Mouse (Mus musculus) heart, postnatal 36 days (tissue): ENCODE results near the gene Adgrf1. TPM values are rescaled to one million over a fixed set of nuclear protein-coding genes. Genes with fewer than 3 reads are reported as not detected.
"Not testable (repeated sequence)": the region's sequence is repeated elsewhere in the genome, so short reads cannot be mapped to it uniquely, and the experiment has no call there.

Experiments used
- DNase-seq, 2 experiments: peaks; one replicate each; pipeline ENCODE4 v3.0.0; 2021 to 2022
- intact Hi-C: fragments of 180-260 bp; cut with DNase I; formaldehyde crosslinking; loops from one replicate; pipeline ENCODE4 v1.15.1; 2025
- total RNA-seq, 2 experiments: library from RNA; stranded (reverse); gene quantifications; 2 replicates each; pipeline ENCODE4 v1.2.3; 2021

The Adgrf1 gene
- total RNA-seq, 2 experiments from 2014 or later: not detected

DNA sequence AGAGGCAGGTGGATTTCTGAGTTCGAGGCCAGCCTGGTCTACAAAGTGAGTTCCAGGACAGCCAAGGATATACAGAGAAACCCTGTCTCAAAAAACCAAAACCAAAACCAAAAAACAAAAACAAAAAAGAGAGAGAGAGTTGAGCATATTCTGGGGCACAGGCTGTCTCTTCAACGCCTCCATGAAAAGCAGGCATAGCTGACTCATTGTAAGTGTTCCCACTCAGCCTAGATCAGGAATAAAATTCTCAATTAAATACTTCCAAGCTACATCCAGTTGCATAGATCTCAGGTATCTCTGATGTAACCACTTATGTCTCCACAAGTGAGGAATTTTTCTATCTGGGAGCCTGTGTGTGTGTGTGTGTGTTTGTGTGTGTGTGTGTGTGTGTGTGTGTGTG lies 76.4 kb downstream of the Adgrf1 start:
- intact Hi-C loops, DNase-seq: not testable (repeated sequence)

GRCm38 (mm10) chr17:43357902-43358539 lies 87.9 kb downstream of the Adgrf1 start:
- no peak for DNase-seq
- intact Hi-C loops: no loop called here

DNA sequence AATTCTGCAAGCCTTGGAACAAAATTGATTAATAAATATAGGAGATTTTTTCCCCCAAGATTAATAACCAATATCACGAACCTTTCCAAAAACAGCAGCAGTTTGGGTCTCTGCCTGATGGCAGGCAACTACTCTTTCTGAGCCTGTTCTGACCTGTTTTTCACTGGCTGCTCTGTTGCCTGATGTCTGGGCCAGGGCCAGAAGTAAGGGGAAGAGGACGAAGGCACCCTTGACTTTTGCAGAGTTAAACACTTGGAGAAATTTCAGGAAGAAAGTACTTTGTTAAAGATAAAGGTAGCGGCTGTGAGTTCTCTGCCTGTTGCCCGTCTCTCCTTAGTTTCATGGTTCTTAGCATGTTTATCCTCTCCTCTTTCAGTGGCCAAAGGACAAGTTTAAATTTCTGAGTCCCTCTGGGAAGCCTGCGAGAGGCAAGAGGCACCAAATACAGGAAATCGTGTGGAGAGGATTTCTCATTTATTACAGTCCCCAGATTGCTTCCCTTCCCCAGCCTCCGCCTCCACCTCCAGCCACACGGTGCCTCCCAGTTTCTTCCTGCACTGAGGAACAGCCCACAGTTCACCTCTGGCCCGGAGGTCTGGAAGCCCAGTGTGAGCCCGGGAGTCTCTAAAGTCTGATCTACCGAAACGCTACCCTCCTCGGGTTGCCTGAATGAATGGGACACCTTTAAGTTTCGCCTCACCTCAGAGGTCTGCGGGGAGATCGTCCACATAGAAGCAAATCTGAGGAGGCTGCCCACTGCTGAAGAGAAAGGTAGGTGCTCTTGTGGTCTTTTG lies 89.9 kb downstream of the Adgrf1 start, which contains the start of gene Adgrf5:
TSS of gene Adgrf5 (plus strand) at position 626 of the 794 bp plus-strand sequence.
- peak; percentile 65 to 67 for DNase-seq
- intact Hi-C loops: loop anchor here (2.0 to 5.0 kb wide), 4 partner anchors 21 to 72 kb away; no protein-coding TSS in a partner anchor

GRCm38 (mm10) chr17:43361021-43361420 lies 90.9 kb downstream of the Adgrf1 start:
- DNase-seq: no peak
- intact Hi-C loops: loop anchor here (2.0 to 5.0 kb wide), 4 partner anchors 22 to 71 kb away; no protein-coding TSS in a partner anchor

DNA sequence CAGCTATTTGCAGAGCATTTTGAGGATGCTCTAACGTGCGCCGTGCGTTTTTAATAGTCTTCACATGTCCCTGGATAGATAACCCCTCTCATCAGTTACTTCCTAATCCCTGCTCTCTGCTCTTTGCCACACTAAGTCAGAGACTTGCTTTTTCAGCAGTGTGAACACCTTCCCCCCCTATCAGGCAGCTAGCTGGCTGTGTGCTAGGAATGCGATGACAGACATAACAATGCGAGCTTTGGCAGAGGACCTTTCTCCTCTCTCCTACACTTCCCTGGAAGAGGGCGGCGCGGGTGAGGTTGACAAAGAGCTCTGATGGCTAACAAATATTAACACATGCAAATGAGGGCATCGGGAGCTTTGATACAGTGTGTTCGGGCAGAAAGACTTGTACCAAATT lies 92.2 kb downstream of the Adgrf1 start:
- intact Hi-C loops: loop anchor here (2.0 to 5.0 kb wide), 4 partner anchors 28 to 70 kb away; no protein-coding TSS in a partner anchor
- peak in 1 of 2 experiments; percentile 20 for DNase-seq

- peak in 1 of 2 experiments; percentile 12 for DNase-seq
- intact Hi-C loops: loop anchor here (2.0 to 5.0 kb wide), 4 partner anchors 28 to 69 kb away; no protein-coding TSS in a partner anchor
Observed at GRCm38 (mm10) chr17:43362881-43363280, 92.8 kb downstream of the Adgrf1 start.

GRCm38 (mm10) chr17:43363921-43364320 lies 93.8 kb downstream of the Adgrf1 start:
- no peak for DNase-seq
- intact Hi-C loops: loop anchor here (2.0 to 5.0 kb wide), 4 partner anchors 27 to 68 kb away; no protein-coding TSS in a partner anchor

DNA sequence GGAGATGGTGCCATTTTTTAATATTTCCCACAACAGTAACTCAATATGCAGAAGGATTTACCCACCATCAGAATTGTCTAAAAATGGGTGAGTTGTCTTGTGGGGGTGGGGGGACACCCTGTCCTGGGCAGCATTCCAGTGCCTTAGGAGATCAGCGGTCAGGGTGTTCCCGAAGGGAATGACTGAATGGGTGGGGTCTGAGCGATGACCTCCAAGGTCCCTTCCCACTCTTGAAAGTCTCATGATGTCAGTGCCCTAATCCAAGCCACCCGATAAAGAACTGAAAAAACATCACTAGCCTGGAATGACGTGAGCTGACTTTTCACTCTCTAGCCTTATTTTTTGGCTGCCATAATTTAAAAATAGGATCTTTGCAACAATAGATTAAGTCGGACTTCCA lies 95.2 kb downstream of the Adgrf1 start:
- no peak for DNase-seq

GRCm38 (mm10) chr17:43366486-43366885 lies 96.4 kb downstream of the Adgrf1 start:
- intact Hi-C loops: no loop called here
- DNase-seq: no peak

More for the DNA sequence above, 95.2 kb downstream of the Adgrf1 start:
- intact Hi-C loops: no loop called here

GRCm38 (mm10) chr17:43368171-43368576 lies 98.0 kb downstream of the Adgrf1 start:
- DNase-seq: no peak
- intact Hi-C loops: loop anchor here (2.0 kb wide), 1 partner anchor 25 kb away; no protein-coding TSS in a partner anchor

GRCm38 (mm10) chr17:43372604-43373003 lies 102.5 kb downstream of the Adgrf1 start:
- intact Hi-C loops: no loop called here
- DNase-seq: no peak

DNA sequence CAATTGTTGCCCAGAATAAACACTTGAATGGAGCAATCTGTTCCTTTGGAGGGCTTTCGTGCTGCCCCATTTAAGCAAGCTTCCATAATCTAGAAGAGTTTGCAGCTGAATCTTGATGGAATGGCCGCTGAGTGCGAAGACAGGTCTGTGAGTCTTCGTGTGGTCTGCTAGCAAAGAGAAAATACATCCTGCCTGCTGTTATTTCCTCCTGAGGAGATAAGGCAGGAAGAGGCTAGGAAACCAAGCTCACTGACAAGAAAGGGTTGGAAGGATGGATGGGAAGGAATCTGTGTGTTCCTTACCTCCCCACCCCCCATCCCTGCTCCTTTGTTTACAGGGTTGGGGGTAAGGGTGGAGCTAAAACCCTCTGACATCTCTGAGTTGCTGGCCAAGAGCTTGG lies 103.9 kb downstream of the Adgrf1 start:
- intact Hi-C loops: no loop called here
- DNase-seq: no peak

Other genes starting within 250 kb of the Adgrf1 start
- gene Adgrf5, start 90.1 kb downstream of the Adgrf1 start, total RNA-seq: 100 to 1,000 TPM; 209 to 282 TPM
- gene Mep1a, start 232.5 kb downstream of the Adgrf1 start, total RNA-seq: not detected